Comparison of ENCODE assay signal across 8 mouse cellular contexts in genomic region chr5:123933957-123934591, GRCm38 (mm10). TPM values are rescaled to one million over a fixed set of nuclear protein-coding genes. Genes with fewer than 3 reads are reported as not detected.
DNase-seq lines count a peak whose midpoint lies in the region; ATAC-seq and TF ChIP-seq lines count a peak whose summit lies in the region.

No protein-coding gene starts in this region.

- H3K9ac ChIP-seq in kidney, embryonic 15.5 days, result no peak overlapping the region
- peak overlapping the region; percentile 29; the same call in 1 of the 2 replicates for H3K9ac ChIP-seq in ES-E14 (ENCODE audit: insufficient read depth, low read depth, low read length, poor library complexity, severe bottlenecking)
- peak overlapping the region; percentile 22; the same call in 1 of the 2 replicates for H3K9ac ChIP-seq in limb, embryonic 11.5 days (ENCODE audit: low read length)

- H3K9me3 ChIP-seq in kidney, embryonic 15.5 days (replicated peaks), result no peaks in the 10 kb centered on the region
- H3K9me3 ChIP-seq in ES-E14 (ENCODE audit: control insufficient read depth, insufficient read depth, low read depth, low read length), result 0 out of 2 replicates have a peak, but pooled peaks cover 2% of the 10 kb centered on the region
- no peaks in the 10 kb centered on the region for H3K9me3 ChIP-seq in limb, embryonic 11.5 days (ENCODE audit: control insufficient read depth, low read length)

- in situ Hi-C loops in ES-E14 (cut with MboI; ENCODE audit: low sequenced_read_pairs in 2 of 2, unreplicated experiment in 2 of 2), result no loop called here

- no peaks in the 10 kb centered on the region for H3K27me3 ChIP-seq in kidney, embryonic 15.5 days
- H3K27me3 ChIP-seq in limb, embryonic 11.5 days (ENCODE audit: control insufficient read depth, insufficient read depth, low read length), result no peaks in the 10 kb centered on the region

- 33% methylated on average over 18 of the region's 18 CpGs for WGBS in kidney, embryonic 15.5 days
- 43% methylated on average over 18 of the region's 18 CpGs for WGBS in limb, embryonic 11.5 days

- peak; percentile 36 for DNase-seq in kidney, adult 18-20 months
- peak; percentile 59 for DNase-seq in ES-E14 (ENCODE audit: low read depth, low spot score)
- peak; percentile 58 for DNase-seq in c-Kit-positive CD71-positive TER-119-positive erythroid progenitor cells, embryonic 14.5 days (ENCODE audit: low spot score)
- peak; percentile 51 for DNase-seq in limb, embryonic 11.5 days (ENCODE audit: low spot score)
- no peak for DNase-seq in left cerebral cortex, adult 11 months (ENCODE audit: low spot score)
- no peak for DNase-seq in right cerebral cortex, adult 2 months (ENCODE audit: low spot score in 2 of 2)
- no peak for DNase-seq in left cerebral cortex, adult 18-20 months (ENCODE audit: low spot score in 2 of 2)

- no peak for ATAC-seq in kidney, embryonic 15.5 days (replicated peaks; ENCODE audit: low FRiP score)
- ATAC-seq in limb, embryonic 11.5 days (ENCODE audit: insufficient number of reproducible peaks, low FRiP score, low TSS enrichment, low read depth), result no peak

- H3K36me3 ChIP-seq in kidney, embryonic 15.5 days, result peaks cover 8% of the 10 kb centered on the region; the same call in 1 of the 2 replicates
- no peaks in the 10 kb centered on the region for H3K36me3 ChIP-seq in ES-E14 (ENCODE audit: control insufficient read depth, insufficient read depth, low read length, poor library complexity, severe bottlenecking)
- H3K36me3 ChIP-seq in limb, embryonic 11.5 days (ENCODE audit: control insufficient read depth, insufficient read depth, low read length), result no peaks in the 10 kb centered on the region

- H3K4me1 ChIP-seq in kidney, embryonic 15.5 days, result peaks cover 12% of the 10 kb centered on the region
- peaks cover 0 to 5% of the 10 kb centered on the region in 2 experiments; a peak in 1 of 4 replicates for H3K4me1 ChIP-seq in ES-E14 (ENCODE audit: control insufficient read depth in 2 of 2, insufficient read depth in 2 of 2, low read length in 2 of 2, poor library complexity in 1 of 2)
- no peaks in the 10 kb centered on the region for H3K4me1 ChIP-seq in limb, embryonic 11.5 days (ENCODE audit: control insufficient read depth, insufficient read depth, low read length)

- no peak overlapping the region for H3K4me2 ChIP-seq in kidney, embryonic 15.5 days
- H3K4me2 ChIP-seq in limb, embryonic 11.5 days (ENCODE audit: low read depth, severe bottlenecking), result no peak overlapping the region

- no peak overlapping the region for H3K27ac ChIP-seq in kidney, embryonic 15.5 days
- no peak overlapping the region for H3K27ac ChIP-seq in ES-E14 (ENCODE audit: insufficient read depth, low read depth, low read length, poor library complexity, severe bottlenecking)
- no peak overlapping the region for H3K27ac ChIP-seq in limb, embryonic 11.5 days (replicated peaks; ENCODE audit: low read depth, low read length)

- H3K4me3 ChIP-seq in kidney, embryonic 15.5 days (replicated peaks), result no peak overlapping the region
- H3K4me3 ChIP-seq in ES-E14 (ENCODE audit: insufficient read depth in 1 of 2, low read depth in 1 of 2, low read length in 2 of 2, poor library complexity in 1 of 2, severe bottlenecking in 1 of 2), result peak overlapping the region; percentile 3 to 23; a peak in 2 of 4 replicates
- H3K4me3 ChIP-seq in limb, embryonic 11.5 days (ENCODE audit: low read depth, low read length), result no peak overlapping the region

TF ChIP-seq in ES-E14, 5 proteins besides CTCF, POLR2A, EP300 and RAD21:
- peak; percentile 46; the same call in 1 of the 2 replicates for TF ChIP-seq ZC3H11A (IDR thresholded peaks at IDR 0.05; ENCODE audit: borderline replicate concordance, low read depth, low read length)
- no peak for TF ChIP-seq CHD2 (IDR thresholded peaks at IDR 0.05; ENCODE audit: low read depth, low read length)
- no peak for TF ChIP-seq MAFK (IDR thresholded peaks at IDR 0.05; ENCODE audit: insufficient read depth, low read depth, low read length)
- TF ChIP-seq ZNF384 (IDR thresholded peaks at IDR 0.05; ENCODE audit: low read depth, low read length), result no peak
TF ChIP-seq in ES-E14: peak in this region for 1.

RNA-seq across cellular contexts. Expression of gene Ccdc62, which starts 3.6 kb away (rescaled TPM):
- 6.0 and 6.9 TPM in 2 replicates for polyA plus RNA-seq in kidney, embryonic 15.5 days (2015; fragmentation: Nextera tagmentation; extraction: Ambion mirVana)
- 5.3 and 6.3 TPM in 2 replicates for total RNA-seq in ES-E14 (2012; rRNA removed)
- polyA plus RNA-seq in limb, embryonic 11.5 days (2014; fragmentation: Nextera tagmentation; extraction: Ambion mirVana), result 4.4 and 7.3 TPM in 2 replicates
- total RNA-seq in left cerebral cortex, adult 18-20 months (2021), result 1 to 10 TPM; 2.5 to 2.7 TPM

RNA-seq across cellular contexts. Expression of gene Gm43518, which starts 6.9 kb away (rescaled TPM):
- polyA plus RNA-seq in kidney, embryonic 15.5 days (2015; fragmentation: Nextera tagmentation; extraction: Ambion mirVana), result 1.7 and 2.9 TPM in 2 replicates
- 1.3 TPM in 1 of 2 replicates, not detected in the other for total RNA-seq in ES-E14 (2012; rRNA removed)
- polyA plus RNA-seq in limb, embryonic 11.5 days (2014; fragmentation: Nextera tagmentation; extraction: Ambion mirVana), result 0.25 and 1.4 TPM in 2 replicates
- 1 to 10 TPM in 1 of 2 experiments, under 1 TPM in 1; 0.80 to 1.1 TPM for total RNA-seq in left cerebral cortex, adult 18-20 months (2021)

RNA-seq across cellular contexts. Expression of gene Denr, which starts 27.1 kb away (rescaled TPM):
- polyA plus RNA-seq in kidney, embryonic 15.5 days (2015; fragmentation: Nextera tagmentation; extraction: Ambion mirVana), result 145 and 164 TPM in 2 replicates
- total RNA-seq in ES-E14 (2012; rRNA removed), result 59.5 and 78.2 TPM in 2 replicates
- 186 and 187 TPM in 2 replicates for polyA plus RNA-seq in limb, embryonic 11.5 days (2014; fragmentation: Nextera tagmentation; extraction: Ambion mirVana)
- total RNA-seq in left cerebral cortex, adult 18-20 months (2021), result 10 to 100 TPM; 68.1 to 74.0 TPM

RNA-seq across cellular contexts. Expression of gene Hip1r, which starts 39.4 kb away (rescaled TPM):
- polyA plus RNA-seq in kidney, embryonic 15.5 days (2015; fragmentation: Nextera tagmentation; extraction: Ambion mirVana), result 18.2 and 20.0 TPM in 2 replicates
- total RNA-seq in ES-E14 (2012; rRNA removed), result 9.7 and 20.8 TPM in 2 replicates
- 3.8 and 4.2 TPM in 2 replicates for polyA plus RNA-seq in limb, embryonic 11.5 days (2014; fragmentation: Nextera tagmentation; extraction: Ambion mirVana)
- total RNA-seq in left cerebral cortex, adult 18-20 months (2021), result 10 to 100 TPM; 66.5 to 67.7 TPM

RNA-seq across cellular contexts. Expression of gene Hcar1, which starts 54.3 kb away (rescaled TPM):
- polyA plus RNA-seq in kidney, embryonic 15.5 days (2015; fragmentation: Nextera tagmentation; extraction: Ambion mirVana), result 2.0 TPM in 2 replicates
- not detected in 2 replicates for total RNA-seq in ES-E14 (2012; rRNA removed)
- 0.11 TPM in 1 of 2 replicates, not detected in the other for polyA plus RNA-seq in limb, embryonic 11.5 days (2014; fragmentation: Nextera tagmentation; extraction: Ambion mirVana)
- 1 to 10 TPM; 1.7 to 2.2 TPM for total RNA-seq in left cerebral cortex, adult 18-20 months (2021)

Comparison
In these comparisons a context has a peak if more than half of its experiments do, and no peak if none do; other contexts are left out.
1. DNase-seq: peak in kidney, adult 18-20 months (single experiment), ES-E14 (single experiment), c-Kit-positive CD71-positive TER-119-positive erythroid progenitor cells, embryonic 14.5 days (single experiment) and limb, embryonic 11.5 days (single experiment); none in left cerebral cortex, adult 11 months (single experiment), right cerebral cortex, adult 2 months (0 of 2) and left cerebral cortex, adult 18-20 months (0 of 2).
2. H3K4me3 ChIP-seq: peak in ES-E14 (2 of 2); none in kidney, embryonic 15.5 days (single experiment) and limb, embryonic 11.5 days (single experiment).